Mouse (Mus musculus) kidney, postnatal 0 days (tissue): Measurements from ENCODE around the gene Gpsm1. TPM values are rescaled to one million over a fixed set of nuclear protein-coding genes. Genes with fewer than 3 reads are reported as not detected.

Experiments used
- ATAC-seq: fragments of 200-750 bp; cut with Nextera tagmentation; replicated peaks from 2 replicates; pipeline ENCODE4 v1.8.0; 2017; ENCODE audit warnings: low read depth, moderate number of reproducible peaks, moderate TSS enrichment, moderate library complexity; ENCODE audit not compliant: low FRiP score
- DNase-seq: peaks from one replicate; pipeline ENCODE4 v3.0.0-alpha.2; 2016; ENCODE audit warnings: low spot score
- H3K27ac ChIP-seq: fragments of 300-500 bp; sonication (generic); 2 replicates; pipeline ENCODE4 v1.5.1; 2014; ENCODE audit warnings: mild to moderate bottlenecking
- H3K27me3 ChIP-seq: fragments of 300-500 bp; sonication (generic); 2 replicates; pipeline ENCODE4 v1.6.1; 2014; ENCODE audit warnings: low read length, mixed read lengths; ENCODE audit not compliant: insufficient read depth
- H3K36me3 ChIP-seq: fragments of 300-500 bp; sonication (generic); 2 replicates; pipeline ENCODE4 v1.6.1; 2014; ENCODE audit warnings: low read length, mixed read lengths; ENCODE audit not compliant: insufficient read depth
- H3K4me1 ChIP-seq: fragments of 300-500 bp; sonication (generic); replicated peaks from 2 replicates; pipeline ENCODE4 v1.6.1; 2014; ENCODE audit warnings: antibody characterized with exemption, low read length, mixed read lengths; ENCODE audit not compliant: insufficient read depth
- H3K4me2 ChIP-seq: fragments of 300-500 bp; sonication (generic); 2 replicates; pipeline ENCODE4 v1.6.1; 2014; ENCODE audit warnings: mild to moderate bottlenecking, low read length, moderate library complexity, mixed read lengths
- H3K4me3 ChIP-seq: fragments of 300-500 bp; sonication (generic); replicated peaks from 2 replicates; pipeline ENCODE4 v1.5.1; 2014; ENCODE audit warnings: low read depth, low read length
- H3K9ac ChIP-seq: fragments of 300-500 bp; sonication (generic); 2 replicates; pipeline ENCODE4 v1.6.1; 2014; ENCODE audit warnings: low read depth, low read length
- H3K9me3 ChIP-seq: fragments of 300-500 bp; sonication (generic); replicated peaks from 2 replicates; pipeline ENCODE4 v1.6.1; 2016; ENCODE audit warnings: low read length, inconsistent platforms, mixed read lengths
- CTCF ChIP-seq: IDR thresholded peaks from 2 replicates; pipeline ENCODE4 v1.5.1; 2016; ENCODE audit warnings: antibody characterized with exemption, low read depth, mild to moderate bottlenecking, moderate library complexity
- WGBS: fragments of 180-500 bp; shearing (Covaris S2); extraction: QIAGEN DNeasy Blood & Tissue Kit; methylation state at CpG from one replicate; pipeline ENCODE4 v1.1.7; 2014; 5-methylcytosine and 5-hydroxymethylcytosine counted together
- polyA plus RNA-seq: library from polyadenylated mRNA; unstranded; fragments of >200 nt; fragmentation: Nextera tagmentation; extraction: Ambion mirVana; gene quantifications from 2 replicates; pipeline ENCODE4 v1.2.1, GENCODE M21; 2015

The Gpsm1 gene
- polyA plus RNA-seq, 1 experiment from 2014 or later = 21.3 TPM

DNA sequence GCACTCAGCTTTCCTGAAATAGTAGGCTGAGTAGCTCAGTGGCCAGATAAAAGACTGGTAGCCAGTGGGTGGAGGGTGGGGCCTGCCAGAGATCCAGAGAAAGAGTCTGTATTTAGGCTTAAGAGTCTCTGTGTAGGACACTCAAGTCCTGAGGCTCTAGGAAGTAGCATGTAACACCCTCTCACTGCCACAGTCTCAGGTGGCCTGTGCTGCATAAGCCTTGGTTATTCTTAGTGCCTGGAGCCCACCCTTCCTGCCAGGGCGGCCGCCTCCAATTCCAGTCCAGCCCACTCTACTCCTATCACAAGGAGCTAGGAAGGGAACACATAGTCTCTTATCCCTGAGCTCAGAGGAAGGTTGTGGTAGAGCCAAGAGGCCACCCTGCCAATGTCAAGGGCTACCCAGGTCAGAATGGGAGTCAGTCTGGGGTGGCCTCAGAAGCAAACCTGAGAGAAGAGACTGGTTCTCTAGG is 26.2 kb downstream of the Gpsm1 start:
- no peak overlapping the region for H3K4me2 ChIP-seq
- DNase-seq (peak; percentile 24), ATAC-seq (no peak; the same call in 1 of the 2 replicates)
- H3K4me1 ChIP-seq = peaks cover 18% of the 10 kb centered on the region; the same call in 1 of the 2 replicates
- H3K27me3 ChIP-seq = no peaks in the 10 kb centered on the region
- peaks cover 33% of the 10 kb centered on the region; the same call in 1 of the 2 replicates for H3K36me3 ChIP-seq
- WGBS = 65% methylated on average over 2 of the region's 2 CpGs
- TF ChIP-seq CTCF = no peak
- no peaks in the 10 kb centered on the region for H3K9me3 ChIP-seq
- H3K9ac ChIP-seq = no peak overlapping the region
- no peak overlapping the region for H3K4me3 ChIP-seq
- H3K27ac ChIP-seq = peak overlapping the region; percentile 87

DNA sequence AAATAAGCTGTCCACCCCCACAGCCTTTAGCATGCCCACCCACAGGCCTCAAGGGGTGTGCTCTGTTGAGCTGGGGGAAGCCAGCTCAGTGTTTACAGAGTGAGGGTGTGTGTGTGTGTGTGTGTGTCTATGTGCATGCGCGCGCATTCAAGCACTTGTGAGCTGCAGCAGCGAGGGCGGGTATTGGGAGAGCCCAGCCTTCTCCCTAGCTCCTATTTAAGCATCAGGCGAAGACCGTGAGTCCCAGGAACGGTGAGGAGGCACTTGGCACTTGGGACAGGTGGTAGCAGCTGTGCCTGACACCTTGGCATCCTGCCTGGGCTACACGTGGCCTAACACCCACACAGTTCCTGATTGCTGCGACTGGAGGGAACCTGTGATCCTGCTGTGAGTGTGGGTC is 26.7 kb downstream of the Gpsm1 start:
- DNase-seq (peak; percentile 51), ATAC-seq (no peak; the same call in 1 of the 2 replicates)
- Histone ChIP-seq H3K4me3 (no peak overlapping the region), H3K4me2 (no peak overlapping the region; the same call in 1 of the 2 replicates), H3K9me3 (no peaks in the 10 kb centered on the region), H3K36me3 (peaks cover 36% of the 10 kb centered on the region; the same call in 1 of the 2 replicates), H3K4me1 (peaks cover 18% of the 10 kb centered on the region; the same call in 1 of the 2 replicates), H3K27me3 (no peaks in the 10 kb centered on the region), H3K9ac (0 out of 2 replicates have a peak overlapping the region, but pooled peaks have one; percentile 14), H3K27ac (peak overlapping the region; percentile 87)
- no peak for TF ChIP-seq CTCF
- WGBS = 53% methylated on average over 10 of the region's 10 CpGs

DNA sequence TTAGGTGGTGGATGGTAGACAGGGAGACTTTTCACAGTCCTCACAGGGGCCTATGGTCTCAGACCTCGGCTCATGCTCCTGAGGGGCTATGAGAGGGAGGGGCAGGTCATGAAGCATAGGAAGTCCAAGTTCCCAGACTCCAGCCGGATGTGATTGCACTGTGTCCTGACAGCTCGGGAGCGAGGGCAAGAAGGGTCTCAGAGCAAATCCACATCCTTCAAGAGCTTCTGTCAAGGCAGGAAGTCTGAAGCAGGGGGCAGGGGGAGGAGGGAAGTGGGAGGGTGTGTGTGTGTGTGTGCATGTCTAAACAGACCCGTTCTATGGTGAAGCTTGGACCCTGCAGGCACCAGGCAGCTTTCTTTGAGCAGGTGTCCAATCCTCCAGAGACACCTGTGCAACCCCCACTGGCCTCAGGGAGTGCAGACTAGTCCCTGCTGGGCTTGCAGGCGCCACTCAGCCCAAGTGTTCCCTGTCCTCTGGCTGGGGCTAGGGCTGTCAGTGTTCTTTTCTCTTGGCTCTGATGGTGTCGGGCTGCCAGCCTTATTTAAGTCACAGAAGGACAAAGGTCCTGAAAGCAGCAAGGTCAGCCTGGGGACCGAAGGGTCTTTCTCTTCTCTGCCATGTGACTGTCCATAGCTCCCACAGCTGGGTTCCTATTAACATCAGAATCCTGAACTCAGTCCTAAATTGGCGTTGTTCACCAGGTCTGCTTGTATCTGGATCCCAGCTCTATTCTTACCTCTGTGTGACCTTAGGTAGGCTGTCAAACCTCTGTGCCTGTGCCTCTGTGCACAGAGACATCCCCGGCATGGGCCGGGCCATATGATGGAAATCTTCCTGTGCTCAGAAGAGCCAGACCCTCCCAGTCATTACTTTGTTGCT is 27.5 kb downstream of the Gpsm1 start:
- peaks cover 40% of the 10 kb centered on the region; the same call in 1 of the 2 replicates for H3K36me3 ChIP-seq
- DNase-seq = peak; percentile 77
- no peak for TF ChIP-seq CTCF
- no peak; the same call in 1 of the 2 replicates for ATAC-seq
- peak overlapping the region; percentile 87 for H3K27ac ChIP-seq
- H3K27me3 ChIP-seq = no peaks in the 10 kb centered on the region
- H3K4me1 ChIP-seq = peaks cover 18% of the 10 kb centered on the region; the same call in 1 of the 2 replicates
- 0 out of 2 replicates have a peak overlapping the region, but pooled peaks have one; percentile 23 for H3K9ac ChIP-seq
- 42% methylated on average over 11 of the region's 11 CpGs for WGBS
- H3K4me2 ChIP-seq = peak overlapping the region; percentile 41
- no peaks in the 10 kb centered on the region for H3K9me3 ChIP-seq
- H3K4me3 ChIP-seq = no peak overlapping the region

DNA sequence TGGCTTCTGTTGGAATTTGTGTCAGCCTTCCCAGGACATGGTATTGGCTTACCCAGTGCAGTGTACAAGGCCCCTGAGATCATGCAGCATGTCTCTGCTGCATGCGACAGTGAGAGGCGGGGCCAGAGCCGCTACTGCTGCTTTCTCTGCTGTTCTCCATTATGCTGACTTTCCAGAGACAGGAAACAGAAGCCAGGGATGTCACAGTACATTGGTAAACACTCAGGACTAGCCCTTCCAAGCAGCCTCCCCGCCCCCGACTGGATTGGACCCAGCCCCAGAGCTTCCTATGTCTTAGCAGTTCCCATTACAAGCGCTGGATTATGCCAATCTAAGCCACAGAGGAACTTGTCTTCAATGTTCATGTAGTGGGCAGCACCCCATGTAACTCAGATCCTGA is 32.9 kb downstream of the Gpsm1 start:
- H3K27me3 ChIP-seq = no peaks in the 10 kb centered on the region
- DNase-seq (peak; percentile 82), ATAC-seq (no peak)
- peak overlapping the region; percentile 65 for H3K27ac ChIP-seq
- peaks cover 40% of the 10 kb centered on the region; the same call in 1 of the 2 replicates for H3K36me3 ChIP-seq
- H3K9me3 ChIP-seq = no peaks in the 10 kb centered on the region
- TF ChIP-seq CTCF = no peak
- 53% methylated on average over 6 of the region's 6 CpGs for WGBS
- H3K4me1 ChIP-seq = peaks cover 14% of the 10 kb centered on the region; the same call in 1 of the 2 replicates
- no peak overlapping the region for H3K4me2 ChIP-seq
- no peak overlapping the region for H3K4me3 ChIP-seq
- no peak overlapping the region for H3K9ac ChIP-seq

DNA sequence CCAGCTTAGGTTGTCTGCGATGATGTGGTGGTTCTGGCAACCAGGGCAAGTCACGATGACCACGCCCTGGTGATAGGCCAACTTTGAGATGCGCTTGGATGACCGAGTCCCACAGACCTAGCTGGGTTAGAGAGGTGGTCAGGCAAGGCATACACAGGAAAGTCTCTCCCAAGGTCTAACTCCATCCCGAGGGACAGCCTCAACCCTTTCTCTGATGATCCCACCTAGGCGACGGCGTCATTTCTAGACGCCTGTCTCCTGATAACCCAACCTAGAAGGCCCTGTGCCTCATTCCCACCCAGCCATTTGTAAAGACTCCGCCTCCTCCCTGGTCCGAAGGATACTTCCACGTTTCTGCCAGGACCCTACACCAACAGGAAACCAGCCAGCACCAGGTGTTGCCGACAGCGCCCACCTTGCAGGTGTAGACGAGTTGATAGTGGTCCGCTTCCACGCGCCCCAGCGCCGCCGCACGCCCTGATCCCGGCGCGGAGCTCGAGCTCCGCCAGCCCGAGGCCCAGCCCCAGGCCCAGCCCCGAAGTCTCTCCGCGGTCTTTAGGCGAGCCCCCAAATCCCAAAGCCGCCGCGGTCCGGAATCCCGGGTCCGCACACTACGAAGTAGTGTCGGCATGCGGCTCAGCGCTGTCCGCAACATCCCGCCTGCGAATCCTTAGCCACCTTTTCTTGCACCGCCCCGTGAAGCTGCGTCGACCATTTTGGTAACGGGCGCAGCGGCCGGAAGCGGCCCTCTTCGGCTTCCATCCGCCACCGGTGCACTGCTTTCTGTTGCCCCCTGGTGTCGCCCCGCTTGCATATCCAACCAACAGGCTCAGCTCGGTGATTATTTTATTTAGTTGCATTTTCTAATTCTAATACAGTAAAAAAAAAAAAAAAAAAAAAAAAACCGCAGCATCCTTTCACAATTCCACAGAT is 36.3 kb downstream of the Gpsm1 start, which contains the start of gene Dnlz:
TSS of gene Dnlz (minus strand) at position 753 of the 933 bp plus-strand sequence.
- no peaks in the 10 kb centered on the region for H3K9me3 ChIP-seq
- DNase-seq (peak; percentile 98), ATAC-seq (peak; percentile 76)
- H3K4me2 ChIP-seq = peak within 1 kb of the TSS; percentile 98
- no peaks in the 10 kb centered on the region for H3K27me3 ChIP-seq
- H3K4me3 ChIP-seq = peak within 1 kb of the TSS; percentile 84
- peak within 1 kb of the TSS; percentile 91 for H3K27ac ChIP-seq
- peaks cover 11% of the 10 kb centered on the region; the same call in 1 of the 2 replicates for H3K4me1 ChIP-seq
- TF ChIP-seq CTCF = peak; percentile 75
- WGBS = 1% methylated on average over 62 of the region's 62 CpGs
- H3K9ac ChIP-seq = peak within 1 kb of the TSS; percentile 95
- H3K36me3 ChIP-seq = peaks cover 24% of the 10 kb centered on the region; the same call in 1 of the 2 replicates
